Mouse (Mus musculus): ENCODE measurements around the gene Dlgap5. TPM values are rescaled to one million over a fixed set of nuclear protein-coding genes. Genes with fewer than 3 reads are reported as not detected.

Gene Dlgap5
- polyA plus RNA-seq, 1 experiment from 2014 or later: 90.4 TPM

DNA sequence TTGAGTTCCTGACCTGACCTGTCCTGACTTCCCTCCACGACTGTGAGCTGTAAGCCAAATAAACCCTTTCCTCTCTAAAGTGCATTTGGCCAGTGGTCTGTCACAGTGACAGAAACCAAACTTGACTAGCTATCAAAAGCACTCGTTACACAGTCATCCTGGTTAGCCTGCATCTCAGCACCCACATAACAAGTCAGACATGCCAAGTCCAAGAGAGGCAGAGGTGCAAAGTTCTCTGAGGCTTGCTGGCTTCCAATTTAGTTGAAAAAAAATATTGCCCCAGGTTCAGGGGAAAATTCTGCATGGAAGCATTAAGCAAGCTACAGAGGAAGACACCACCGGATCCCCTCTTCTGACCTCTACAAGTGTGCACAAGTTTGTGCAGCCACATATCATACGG lies 65.0 kb downstream of the Dlgap5 start:
- H3K27me3 ChIP-seq (ENCODE audit: control insufficient read depth, insufficient read depth, low read length): no peaks in the 10 kb centered on the region
- no peak for ATAC-seq (replicated peaks; ENCODE audit: low FRiP score)
- no peak overlapping the region for H3K4me3 ChIP-seq (ENCODE audit: low read depth, low read length)
- H3K9me3 ChIP-seq (ENCODE audit: control insufficient read depth, low read length): no peaks in the 10 kb centered on the region
- no peaks in the 10 kb centered on the region for H3K4me1 ChIP-seq (replicated peaks; ENCODE audit: control insufficient read depth, insufficient read depth, low read length)
- H3K9ac ChIP-seq (ENCODE audit: low read length): no peak overlapping the region
- WGBS: 92% methylated on average over 4 of the region's 4 CpGs
- no peak for DNase-seq (ENCODE audit: low spot score)
- no peak overlapping the region for H3K27ac ChIP-seq (ENCODE audit: low read depth, low read length)
- H3K4me2 ChIP-seq (ENCODE audit: low read depth, low read length, severe bottlenecking): no peak overlapping the region
- H3K36me3 ChIP-seq (ENCODE audit: control insufficient read depth, insufficient read depth, low read length): no peaks in the 10 kb centered on the region

- Histone ChIP-seq H3K9me3 (ENCODE audit: control insufficient read depth, low read length) (no peaks in the 10 kb centered on the region), H3K4me2 (ENCODE audit: low read depth, low read length, severe bottlenecking) (no peak overlapping the region), H3K36me3 (ENCODE audit: control insufficient read depth, insufficient read depth, low read length) (no peaks in the 10 kb centered on the region), H3K27ac (ENCODE audit: low read depth, low read length) (no peak overlapping the region), H3K9ac (ENCODE audit: low read length) (no peak overlapping the region), H3K27me3 (ENCODE audit: control insufficient read depth, insufficient read depth, low read length) (no peaks in the 10 kb centered on the region), H3K4me3 (ENCODE audit: low read depth, low read length) (no peak overlapping the region), H3K4me1 (replicated peaks; ENCODE audit: control insufficient read depth, insufficient read depth, low read length) (no peaks in the 10 kb centered on the region)
- no peak for DNase-seq (ENCODE audit: low spot score)
- ATAC-seq (replicated peaks; ENCODE audit: low FRiP score): no peak
- 92% methylated on average over 10 of the region's 10 CpGs for WGBS
These were observed 65.9 kb downstream of the Dlgap5 start for GRCm38 (mm10) chr14:47352272-47352671.

GRCm38 (mm10) chr14:47350974-47351373 lies 67.2 kb downstream of the Dlgap5 start:
- no peaks in the 10 kb centered on the region for H3K36me3 ChIP-seq (ENCODE audit: control insufficient read depth, insufficient read depth, low read length)
- DNase-seq (ENCODE audit: low spot score): no peak
- H3K27me3 ChIP-seq (ENCODE audit: control insufficient read depth, insufficient read depth, low read length): no peaks in the 10 kb centered on the region
- 91% methylated on average over 2 of the region's 2 CpGs for WGBS
- H3K9me3 ChIP-seq (ENCODE audit: control insufficient read depth, low read length): no peaks in the 10 kb centered on the region
- no peaks in the 10 kb centered on the region for H3K4me1 ChIP-seq (replicated peaks; ENCODE audit: control insufficient read depth, insufficient read depth, low read length)
- H3K27ac ChIP-seq (ENCODE audit: low read depth, low read length): no peak overlapping the region
- H3K4me2 ChIP-seq (ENCODE audit: low read depth, low read length, severe bottlenecking): no peak overlapping the region
- H3K9ac ChIP-seq (ENCODE audit: low read length): no peak overlapping the region
- ATAC-seq (replicated peaks; ENCODE audit: low FRiP score): no peak
- no peak overlapping the region for H3K4me3 ChIP-seq (ENCODE audit: low read depth, low read length)

DNA sequence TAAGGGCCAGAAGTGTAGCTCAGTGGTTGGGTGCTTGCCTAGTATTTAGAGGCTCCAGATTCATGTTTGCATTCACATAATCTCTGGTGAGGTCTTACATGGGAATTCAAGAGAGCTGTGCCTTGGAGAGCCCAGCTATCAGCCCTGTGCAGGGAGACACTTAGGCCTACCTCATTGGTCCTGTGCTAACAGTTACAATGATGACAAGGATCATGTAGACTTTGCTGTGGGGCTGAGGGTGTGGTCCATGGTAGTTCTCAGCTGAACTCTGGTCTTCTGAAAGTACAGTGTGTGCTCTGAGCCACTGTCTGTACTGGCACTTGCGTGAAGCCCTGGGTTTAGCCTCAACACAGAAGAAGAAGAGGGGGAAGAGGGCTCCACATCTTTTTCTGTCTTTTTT lies 71.5 kb downstream of the Dlgap5 start:
- Histone ChIP-seq H3K4me2 (ENCODE audit: low read depth, low read length, severe bottlenecking) (no peak overlapping the region), H3K9me3 (ENCODE audit: control insufficient read depth, low read length) (no peaks in the 10 kb centered on the region), H3K27me3 (ENCODE audit: control insufficient read depth, insufficient read depth, low read length) (no peaks in the 10 kb centered on the region), H3K27ac (ENCODE audit: low read depth, low read length) (no peak overlapping the region), H3K9ac (ENCODE audit: low read length) (no peak overlapping the region), H3K4me3 (ENCODE audit: low read depth, low read length) (no peak overlapping the region), H3K36me3 (ENCODE audit: control insufficient read depth, insufficient read depth, low read length) (no peaks in the 10 kb centered on the region), H3K4me1 (replicated peaks; ENCODE audit: control insufficient read depth, insufficient read depth, low read length) (no peaks in the 10 kb centered on the region)
- WGBS: 95% methylated on average over 1 of the region's 1 CpGs
- DNase-seq (ENCODE audit: low spot score): no peak
- ATAC-seq (replicated peaks; ENCODE audit: low FRiP score): no peak

DNA sequence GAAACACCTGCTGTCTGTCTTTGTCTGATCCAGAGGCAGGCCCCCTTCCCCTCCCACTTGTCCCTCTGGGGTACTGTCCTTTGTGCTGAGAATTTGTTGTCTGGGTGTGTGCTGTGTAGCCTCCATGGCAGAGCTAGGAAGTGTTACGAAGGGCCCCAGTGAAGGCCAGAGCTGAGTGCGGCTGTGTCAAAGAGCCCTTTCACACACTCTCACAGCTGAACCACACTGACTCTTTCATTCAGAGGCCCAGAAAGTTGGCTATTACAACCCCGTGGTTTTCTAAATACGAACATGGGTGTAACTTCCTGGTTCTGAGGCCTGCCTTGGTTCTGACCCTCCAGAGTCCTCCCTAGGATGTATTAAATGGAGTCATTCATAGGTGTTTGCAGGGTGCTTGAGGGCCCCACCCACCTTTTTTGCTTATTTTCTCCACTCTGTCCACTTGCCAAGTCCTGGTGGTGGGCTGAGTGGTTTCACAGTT lies 76.4 kb downstream of the Dlgap5 start:
- Histone ChIP-seq H3K9ac (ENCODE audit: low read length) (no peak overlapping the region), H3K9me3 (ENCODE audit: control insufficient read depth, low read length) (no peaks in the 10 kb centered on the region), H3K36me3 (ENCODE audit: control insufficient read depth, insufficient read depth, low read length) (no peaks in the 10 kb centered on the region), H3K4me2 (ENCODE audit: low read depth, low read length, severe bottlenecking) (no peak overlapping the region), H3K4me1 (replicated peaks; ENCODE audit: control insufficient read depth, insufficient read depth, low read length) (no peaks in the 10 kb centered on the region), H3K27ac (ENCODE audit: low read depth, low read length) (no peak overlapping the region), H3K27me3 (ENCODE audit: control insufficient read depth, insufficient read depth, low read length) (no peaks in the 10 kb centered on the region), H3K4me3 (ENCODE audit: low read depth, low read length) (no peak overlapping the region)
- WGBS: 58% methylated on average over 4 of the region's 4 CpGs
- no peak for DNase-seq (ENCODE audit: low spot score)
- ATAC-seq (replicated peaks; ENCODE audit: low FRiP score): no peak

GRCm38 (mm10) chr14:47340231-47340925 lies 77.8 kb downstream of the Dlgap5 start:
- ATAC-seq (replicated peaks; ENCODE audit: low FRiP score) (no peak), DNase-seq (ENCODE audit: low spot score) (no peak)
- Histone ChIP-seq H3K9ac (ENCODE audit: low read length) (no peak overlapping the region), H3K9me3 (ENCODE audit: control insufficient read depth, low read length) (no peaks in the 10 kb centered on the region), H3K27me3 (ENCODE audit: control insufficient read depth, insufficient read depth, low read length) (no peaks in the 10 kb centered on the region), H3K27ac (ENCODE audit: low read depth, low read length) (no peak overlapping the region), H3K4me3 (ENCODE audit: low read depth, low read length) (no peak overlapping the region), H3K4me2 (ENCODE audit: low read depth, low read length, severe bottlenecking) (no peak overlapping the region), H3K4me1 (replicated peaks; ENCODE audit: control insufficient read depth, insufficient read depth, low read length) (no peaks in the 10 kb centered on the region), H3K36me3 (ENCODE audit: control insufficient read depth, insufficient read depth, low read length) (no peaks in the 10 kb centered on the region)
- 88% methylated on average over 10 of the region's 10 CpGs for WGBS

Other genes with a start within 250 kb of the Dlgap5 start
- gene Gch1, start 229.0 kb downstream of the Dlgap5 start, polyA plus RNA-seq (2014; fragmentation: Nextera tagmentation; extraction: Ambion mirVana): 1.4 and 2.4 TPM in 2 replicates
- 54.2 and 57.8 TPM in 2 replicates for gene Wdhd1, start 141.6 kb downstream of the Dlgap5 start, polyA plus RNA-seq (2014; fragmentation: Nextera tagmentation; extraction: Ambion mirVana)
- gene Socs4, start 141.5 kb downstream of the Dlgap5 start, polyA plus RNA-seq (2014; fragmentation: Nextera tagmentation; extraction: Ambion mirVana): 5.2 and 5.5 TPM in 2 replicates
- 121 and 122 TPM in 2 replicates for gene Mapk1ip1l, start 120.1 kb downstream of the Dlgap5 start, polyA plus RNA-seq (2014; fragmentation: Nextera tagmentation; extraction: Ambion mirVana)
- 0.24 and 0.97 TPM in 2 replicates for gene Lgals3, start 50.7 kb downstream of the Dlgap5 start, polyA plus RNA-seq (2014; fragmentation: Nextera tagmentation; extraction: Ambion mirVana)
- 22.9 and 27.6 TPM in 2 replicates for gene Fbxo34, start 32.0 kb upstream of the Dlgap5 start, polyA plus RNA-seq (2014; fragmentation: Nextera tagmentation; extraction: Ambion mirVana)
- gene Atg14, start 152.2 kb upstream of the Dlgap5 start, polyA plus RNA-seq (2014; fragmentation: Nextera tagmentation; extraction: Ambion mirVana): 16.2 and 17.6 TPM in 2 replicates
- 85.1 and 106 TPM in 2 replicates for gene Ktn1, start 230.0 kb upstream of the Dlgap5 start, polyA plus RNA-seq (2014; fragmentation: Nextera tagmentation; extraction: Ambion mirVana)